Mouse (Mus musculus): ENCODE measurements around the gene Cdc27. TPM values are rescaled to one million over a fixed set of nuclear protein-coding genes. Genes with fewer than 3 reads are reported as not detected.

Gene Cdc27
- polyA plus RNA-seq, 1 experiment, result 23.8 TPM

DNA sequence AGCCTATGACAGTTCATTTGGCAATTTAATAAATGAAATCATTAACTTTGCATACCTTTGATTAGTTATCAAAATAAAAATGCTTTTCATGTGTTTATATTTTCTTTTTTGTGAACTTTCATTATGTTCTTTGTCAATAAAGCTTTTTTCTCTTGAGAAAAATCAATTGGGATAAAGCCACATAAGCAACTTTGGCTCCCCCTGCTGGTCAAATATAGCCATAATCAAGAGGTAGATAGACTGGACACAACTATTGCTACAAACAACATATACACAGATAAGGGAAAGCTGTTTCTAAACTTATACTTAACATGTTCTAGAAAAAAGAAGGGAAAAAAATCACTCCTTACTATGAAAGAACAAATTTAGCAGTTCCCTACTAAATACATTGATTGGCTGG lies 88.9 kb downstream of the Cdc27 start:
- Histone ChIP-seq H3K4me3 (ENCODE audit: insufficient read depth, low read length) (no peak overlapping the region), H3K4me1 (ENCODE audit: control insufficient read depth, insufficient read depth, low read length) (peaks cover 2% of the 10 kb centered on the region; the same call in 1 of the 2 replicates), H3K27ac (ENCODE audit: insufficient read depth, low read length) (no peak overlapping the region)
- TF ChIP-seq CTCF (IDR thresholded peaks at IDR 0.05; ENCODE audit: extremely low read depth, insufficient read depth, low read length), result no peak
- TF ChIP-seq POLR2A (IDR thresholded peaks at IDR 0.05; ENCODE audit: extremely low read depth, insufficient read depth, low read length), result no peak

DNA sequence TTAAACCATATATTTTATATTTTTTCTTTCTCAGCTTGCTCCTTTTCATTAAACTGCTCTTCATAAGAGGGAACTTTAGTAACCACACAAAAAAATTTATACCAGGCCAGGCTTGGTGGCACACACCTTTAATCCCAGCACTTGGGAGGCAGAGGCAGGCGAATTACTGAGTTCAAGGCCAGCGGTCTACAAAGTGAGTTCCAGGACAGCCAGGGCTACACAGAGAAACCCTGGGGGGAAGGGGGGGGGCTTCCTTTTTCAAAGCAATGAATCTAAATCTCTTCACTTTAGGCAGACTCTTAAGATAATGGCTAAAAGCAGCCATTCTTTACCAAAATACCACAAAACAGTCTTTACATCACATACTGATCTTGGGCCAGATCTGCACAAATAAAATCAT lies 90.7 kb downstream of the Cdc27 start:
- H3K4me3 ChIP-seq (ENCODE audit: insufficient read depth, low read length), result no peak overlapping the region
- peaks cover 2% of the 10 kb centered on the region; the same call in 1 of the 2 replicates for H3K4me1 ChIP-seq (ENCODE audit: control insufficient read depth, insufficient read depth, low read length)
- TF ChIP-seq CTCF (IDR thresholded peaks at IDR 0.05; ENCODE audit: extremely low read depth, insufficient read depth, low read length) (no peak), POLR2A (IDR thresholded peaks at IDR 0.05; ENCODE audit: extremely low read depth, insufficient read depth, low read length) (no peak)
- H3K27ac ChIP-seq (ENCODE audit: insufficient read depth, low read length), result no peak overlapping the region

DNA sequence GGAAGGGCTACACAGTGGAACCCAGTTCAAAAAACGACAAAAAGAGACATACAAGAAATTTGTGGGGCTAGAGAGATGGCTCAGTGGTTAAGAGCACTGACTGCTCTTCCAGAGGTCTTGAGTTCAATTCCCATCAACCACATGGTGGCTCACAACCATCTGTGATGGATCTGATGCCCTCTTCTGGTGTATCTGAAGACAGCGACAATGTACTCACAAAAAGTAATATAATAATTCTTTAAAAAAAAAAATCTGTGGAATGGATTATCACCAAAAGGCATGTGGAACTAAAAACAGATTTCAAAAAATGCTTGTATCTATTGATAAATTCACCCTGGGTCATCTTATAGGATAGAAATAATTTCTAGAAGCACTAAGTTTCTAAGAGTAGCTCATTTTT lies 91.9 kb downstream of the Cdc27 start:
- no peak for TF ChIP-seq CTCF (IDR thresholded peaks at IDR 0.05; ENCODE audit: extremely low read depth, insufficient read depth, low read length)
- no peak for TF ChIP-seq POLR2A (IDR thresholded peaks at IDR 0.05; ENCODE audit: extremely low read depth, insufficient read depth, low read length)
- H3K4me3 ChIP-seq (ENCODE audit: insufficient read depth, low read length), result no peak overlapping the region
- H3K4me1 ChIP-seq (ENCODE audit: control insufficient read depth, insufficient read depth, low read length), result no peaks in the 10 kb centered on the region
- H3K27ac ChIP-seq (ENCODE audit: insufficient read depth, low read length), result no peak overlapping the region

Other genes with a start within 250 kb of the Cdc27 start
- gene Kansl1, start 81.8 kb downstream of the Cdc27 start, polyA plus RNA-seq (2012; rRNA removed), result 85.7 and 86.2 TPM in 2 replicates
- gene Myl4, start within 50 bp of the Cdc27 start, polyA plus RNA-seq (2012; rRNA removed), result 70.4 and 74.0 TPM in 2 replicates
- 2.4 and 2.5 TPM in 2 replicates for gene Itgb3, start 57.4 kb upstream of the Cdc27 start, polyA plus RNA-seq (2012; rRNA removed)
- gene Gm11639, start 135.1 kb upstream of the Cdc27 start, polyA plus RNA-seq (2012; rRNA removed), result 0.09 and 0.17 TPM in 2 replicates